Mouse (Mus musculus): ENCODE results near the gene Oaz2. TPM values are rescaled to one million over a fixed set of nuclear protein-coding genes. Genes with fewer than 3 reads are reported as not detected.

Oaz2 gene
- polyA plus RNA-seq, 1 experiment from 2014 or later, result 197 TPM

DNA sequence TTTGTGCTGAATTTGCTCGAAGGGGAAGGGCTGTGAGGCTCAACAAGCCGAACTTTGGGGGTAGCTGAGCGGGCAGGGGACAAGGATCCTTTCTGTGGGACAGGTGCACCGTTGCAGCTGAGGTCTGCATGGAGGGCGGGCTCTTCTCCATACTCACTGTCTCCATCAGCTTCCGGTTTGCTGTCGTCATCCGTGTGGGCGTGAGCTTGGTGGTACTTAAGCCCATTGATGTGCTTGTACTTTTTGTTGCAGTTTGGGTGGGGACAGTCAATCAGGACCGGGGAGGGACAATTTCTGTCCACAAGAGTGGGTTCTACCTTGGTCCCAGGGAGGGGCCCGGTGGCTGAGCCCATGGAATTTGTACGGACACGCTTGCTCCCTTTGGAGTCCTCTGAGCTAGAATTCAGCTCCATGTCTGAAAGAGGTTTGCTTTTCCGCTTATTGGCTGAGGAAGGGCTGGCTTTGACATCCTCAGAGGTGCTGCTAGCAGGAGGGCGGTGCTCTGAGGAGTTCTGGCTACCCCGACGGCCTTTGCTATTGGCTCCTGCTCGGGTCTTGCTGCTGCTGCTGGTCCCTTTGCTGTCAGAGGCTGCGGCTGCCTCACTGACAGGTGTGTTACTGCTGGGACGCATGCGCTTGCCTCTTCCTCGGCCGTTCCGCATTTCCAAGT lies 36.3 kb downstream of the Oaz2 start:
- in situ Hi-C loops (cut with MboI; ENCODE audit: low pct_unique_long_range_greater_than_20kb), result no loop called here

GRCm38 (mm10) chr9:65718195-65718594 lies 50.4 kb downstream of the Oaz2 start:
- ChIA-PET POLR2A (no interaction called here), CTCF (no interaction called here)
- ATAC-seq (no peak), DNase-seq (ENCODE audit: low read depth, low spot score) (no peak)
- in situ Hi-C loops (cut with MboI; ENCODE audit: low pct_unique_long_range_greater_than_20kb), result no loop called here
- TF ChIP-seq CTCF (IDR thresholded peaks at IDR 0.05), result no peak
- H3K27me3 ChIP-seq, result no peaks in the 10 kb centered on the region

More for the DNA sequence above, 36.3 kb downstream of the Oaz2 start:
- no peak for TF ChIP-seq CTCF (IDR thresholded peaks at IDR 0.05)
- POLR2A ChIA-PET, result no interaction called here
- no peaks in the 10 kb centered on the region for H3K27me3 ChIP-seq
- ATAC-seq (no peak), DNase-seq (ENCODE audit: low read depth, low spot score) (no peak)
- CTCF ChIA-PET, result no interaction called here

DNA sequence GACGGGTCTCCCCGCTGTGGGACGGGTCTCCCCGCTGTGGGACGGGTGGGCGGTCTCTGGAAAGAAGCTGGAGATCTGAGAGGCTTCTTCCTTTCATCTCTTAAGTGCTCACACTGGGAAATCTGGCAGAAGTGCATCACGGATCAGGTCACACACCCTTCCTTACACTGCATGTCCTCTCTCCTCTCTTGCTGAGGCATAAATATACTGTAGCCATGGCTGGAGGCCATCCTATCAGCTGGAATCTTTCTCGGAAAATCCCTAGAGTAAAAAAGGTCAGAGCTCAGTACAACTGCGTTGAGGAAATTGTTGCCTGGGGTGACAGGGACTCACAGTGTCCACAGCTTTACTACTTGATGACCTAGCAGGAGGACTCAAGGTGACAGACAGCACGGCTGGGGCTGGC lies 53.4 kb downstream of the Oaz2 start:
- no peak for TF ChIP-seq CTCF (IDR thresholded peaks at IDR 0.05)
- in situ Hi-C loops (cut with MboI; ENCODE audit: low pct_unique_long_range_greater_than_20kb), result no loop called here
- ChIA-PET POLR2A (no interaction called here), CTCF (interaction anchor here (1.8 kb wide), 1 partner anchor 22 kb away, joined by 4 read pairs; no protein-coding TSS in a partner anchor)
- ATAC-seq (no peak), DNase-seq (ENCODE audit: low read depth, low spot score) (no peak)
- no peaks in the 10 kb centered on the region for H3K27me3 ChIP-seq

DNA sequence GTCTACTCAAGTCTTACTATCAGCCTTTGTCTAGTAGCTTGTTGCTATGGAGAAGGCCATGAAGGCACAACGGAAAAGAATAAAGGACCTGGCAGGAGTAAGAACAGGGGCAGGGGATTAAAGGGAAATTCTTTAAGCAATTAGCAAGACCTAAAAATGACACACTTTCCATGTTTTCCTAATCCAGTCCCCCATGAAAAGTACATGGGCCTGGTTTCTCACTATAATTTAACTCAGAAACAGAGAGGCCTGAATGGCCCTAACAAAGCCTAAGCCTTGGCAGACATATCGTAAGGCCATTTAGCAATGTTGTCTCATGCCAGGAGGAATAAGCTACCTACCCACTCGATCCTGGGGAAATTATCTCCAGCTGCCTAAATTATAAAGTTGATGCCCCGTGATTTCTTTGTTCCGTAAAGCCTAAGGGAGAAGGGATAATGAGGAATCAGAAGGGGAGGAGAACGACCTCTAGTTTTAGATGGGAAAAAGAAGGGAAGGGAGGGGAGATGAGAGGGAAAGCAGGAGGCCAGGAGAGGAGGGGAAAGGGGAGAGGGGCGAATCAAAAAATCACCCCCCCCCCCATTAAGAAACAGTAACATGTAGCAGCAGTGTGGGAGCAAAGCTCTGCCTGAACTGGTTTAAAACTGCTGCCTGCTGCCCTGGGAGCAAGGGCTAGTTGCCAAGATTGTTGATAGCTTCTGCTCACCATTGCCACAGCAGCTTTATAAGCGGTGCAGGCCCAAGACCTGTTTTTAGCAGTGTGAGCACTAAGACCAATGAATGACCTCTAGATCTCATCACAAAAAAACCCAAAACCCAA lies 56.9 kb downstream of the Oaz2 start:
- POLR2A ChIA-PET, result interaction anchor here (0.6 to 1.0 kb wide), 3 partner anchors 20 to 527 kb away, joined by 3 to 4 read pairs (median 4); no protein-coding TSS in a partner anchor
- no peak for ATAC-seq
- no peak for TF ChIP-seq CTCF (IDR thresholded peaks at IDR 0.05)
- H3K27me3 ChIP-seq, result no peaks in the 10 kb centered on the region
- DNase-seq (ENCODE audit: low read depth, low spot score), result no peak
- CTCF ChIA-PET, result interaction anchor here (0.9 to 1.2 kb wide), 3 partner anchors 15 to 127 kb away, joined by 3 to 4 read pairs (median 3); no protein-coding TSS in a partner anchor
- in situ Hi-C loops (cut with MboI; ENCODE audit: low pct_unique_long_range_greater_than_20kb), result no loop called here

GRCm38 (mm10) chr9:65725291-65725622 lies 57.5 kb downstream of the Oaz2 start:
- no peak for TF ChIP-seq CTCF (IDR thresholded peaks at IDR 0.05)
- no peaks in the 10 kb centered on the region for H3K27me3 ChIP-seq
- CTCF ChIA-PET, result interaction anchor here (0.9 to 1.2 kb wide), 2 partner anchors 19 to 127 kb away, joined by 3 read pairs; no protein-coding TSS in a partner anchor
- ATAC-seq (no peak), DNase-seq (ENCODE audit: low read depth, low spot score) (no peak)
- POLR2A ChIA-PET, result interaction anchor here (0.7 to 1.0 kb wide), 2 partner anchors 20 to 527 kb away, joined by 3 to 4 read pairs; no protein-coding TSS in a partner anchor
- in situ Hi-C loops (cut with MboI; ENCODE audit: low pct_unique_long_range_greater_than_20kb), result no loop called here

- DNase-seq (ENCODE audit: low read depth, low spot score), result no peak
- ChIA-PET CTCF (no interaction called here), POLR2A (interaction anchor here (0.5 kb wide), 1 partner anchor 63 kb away, joined by 3 read pairs; no protein-coding TSS in a partner anchor)
- H3K27me3 ChIP-seq, result no peaks in the 10 kb centered on the region
- no peak for TF ChIP-seq CTCF (IDR thresholded peaks at IDR 0.05)
- ATAC-seq, result no peak
- in situ Hi-C loops (cut with MboI; ENCODE audit: low pct_unique_long_range_greater_than_20kb), result no loop called here
These were observed 58.6 kb downstream of the Oaz2 start for GRCm38 (mm10) chr9:65726431-65726830.

- ATAC-seq, result no peak
- ChIA-PET POLR2A (no interaction called here), CTCF (interaction anchor here (1.4 kb wide), 1 partner anchor 32 kb away, joined by 3 read pairs; no protein-coding TSS in a partner anchor)
- no peak for TF ChIP-seq CTCF (IDR thresholded peaks at IDR 0.05)
- in situ Hi-C loops (cut with MboI; ENCODE audit: low pct_unique_long_range_greater_than_20kb), result no loop called here
- H3K27me3 ChIP-seq, result no peaks in the 10 kb centered on the region
- no peak for DNase-seq (ENCODE audit: low read depth, low spot score)
These were observed 59.7 kb downstream of the Oaz2 start for GRCm38 (mm10) chr9:65727491-65727890.

GRCm38 (mm10) chr9:65728588-65728987 lies 60.8 kb downstream of the Oaz2 start:
- in situ Hi-C loops (cut with MboI; ENCODE audit: low pct_unique_long_range_greater_than_20kb), result no loop called here
- ChIA-PET POLR2A (interaction anchor here (0.7 kb wide), 1 partner anchor 17 kb away, joined by 3 read pairs; no protein-coding TSS in a partner anchor), CTCF (interaction anchor here (1.4 kb wide), 1 partner anchor 33 kb away, joined by 3 read pairs; no protein-coding TSS in a partner anchor)
- DNase-seq (ENCODE audit: low read depth, low spot score) (no peak), ATAC-seq (no peak)
- TF ChIP-seq CTCF (IDR thresholded peaks at IDR 0.05), result no peak
- H3K27me3 ChIP-seq, result no peaks in the 10 kb centered on the region

DNA sequence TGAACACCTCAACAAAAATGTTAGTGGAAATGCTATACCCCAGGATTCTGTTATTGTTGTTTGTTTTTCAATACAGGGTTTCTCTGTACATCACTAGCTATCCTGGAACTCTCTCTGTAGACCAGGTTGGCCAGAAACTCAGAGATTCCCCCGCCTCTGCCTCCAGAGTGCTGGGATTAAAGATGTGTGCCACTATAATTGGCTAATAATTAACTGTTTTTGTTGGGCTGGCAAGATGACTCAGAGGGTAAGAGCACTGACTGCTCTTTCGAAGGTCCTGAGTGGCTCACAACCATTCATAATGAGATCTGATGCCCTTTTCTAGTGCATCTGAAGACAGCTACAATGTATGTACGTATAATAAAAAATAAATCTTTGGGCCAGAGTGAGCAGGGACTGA lies 67.1 kb downstream of the Oaz2 start:
- no peak for TF ChIP-seq CTCF (IDR thresholded peaks at IDR 0.05)
- ATAC-seq (no peak), DNase-seq (ENCODE audit: low read depth, low spot score) (no peak)
- H3K27me3 ChIP-seq, result no peaks in the 10 kb centered on the region
- in situ Hi-C loops (cut with MboI; ENCODE audit: low pct_unique_long_range_greater_than_20kb), result no loop called here
- CTCF ChIA-PET, result no interaction called here
- POLR2A ChIA-PET, result no interaction called here

Other genes starting within 250 kb of the Oaz2 start
- gene Slc51b, start 245.0 kb upstream of the Oaz2 start, polyA plus RNA-seq (2021), result 0.26 TPM
- 21.3 TPM for gene Mtfmt, start 232.2 kb upstream of the Oaz2 start, polyA plus RNA-seq (2021)
- gene Spg21, start 207.1 kb upstream of the Oaz2 start, polyA plus RNA-seq (2021), result 112 TPM
- gene Ankdd1a, start 147.8 kb upstream of the Oaz2 start, polyA plus RNA-seq (2021), result not detected
- gene Plekho2, start 88.0 kb upstream of the Oaz2 start, polyA plus RNA-seq (2021), result 11.9 TPM
- 7.2 TPM for gene Pif1, start 80.8 kb upstream of the Oaz2 start, polyA plus RNA-seq (2021)
- gene Rbpms2, start 38.4 kb upstream of the Oaz2 start, polyA plus RNA-seq (2021), result 53.9 TPM
- gene Zfp609, start 159.6 kb downstream of the Oaz2 start, polyA plus RNA-seq (2021), result 25.7 TPM
- gene Pclaf, start 222.2 kb downstream of the Oaz2 start, polyA plus RNA-seq (2021), result 66.1 TPM
- 41.0 TPM for gene Trip4, start 240.8 kb downstream of the Oaz2 start, polyA plus RNA-seq (2021)
- gene Csnk1g1, start 240.9 kb downstream of the Oaz2 start, polyA plus RNA-seq (2021), result 13.1 TPM